Mouse (Mus musculus): Measurements from ENCODE around the gene Rasgrp3. TPM values are rescaled to one million over a fixed set of nuclear protein-coding genes. Genes with fewer than 3 reads are reported as not detected.

Gene Rasgrp3
- total and polyA plus RNA-seq, 2 experiments, result 1.5 to 7.9 TPM

GRCm38 (mm10) chr17:75539130-75539529 is 103.4 kb downstream of the Rasgrp3 start:
- Histone ChIP-seq H3K4me1 (ENCODE audit: control insufficient read depth, insufficient read depth, low read length) (peaks cover 6% of the 10 kb centered on the region), H3K27ac (replicated peaks; ENCODE audit: insufficient read depth, low read depth, low read length) (no peak overlapping the region), H3K36me3 (ENCODE audit: control insufficient read depth, insufficient read depth, low read length) (peaks cover 18% of the 10 kb centered on the region), H3K4me3 (ENCODE audit: insufficient read depth, low read depth, low read length) (no peak overlapping the region), H3K79me2 (ENCODE audit: control insufficient read depth, insufficient read depth, low read length) (no peaks in the 10 kb centered on the region), H3K27me3 (ENCODE audit: control insufficient read depth, insufficient read depth, low read length) (no peaks in the 10 kb centered on the region), H3K9ac (ENCODE audit: low read depth, low read length) (no peak overlapping the region)
- TF ChIP-seq CTCF (IDR thresholded peaks at IDR 0.05; ENCODE audit: low read depth, low read length) (no peak), POLR2A (IDR thresholded peaks at IDR 0.05; ENCODE audit: extremely low read depth, insufficient read depth, low read length) (no peak)
- peak; percentile 49 for DNase-seq (ENCODE audit: extremely low read depth, low read depth, low spot score)
- WGBS, result 26% methylated on average over 6 of the region's 6 CpGs

- Histone ChIP-seq H3K36me3 (ENCODE audit: control insufficient read depth, insufficient read depth, low read length) (peaks cover 18% of the 10 kb centered on the region), H3K4me3 (ENCODE audit: insufficient read depth, low read depth, low read length) (no peak overlapping the region), H3K4me1 (ENCODE audit: control insufficient read depth, insufficient read depth, low read length) (peaks cover 6% of the 10 kb centered on the region), H3K27me3 (ENCODE audit: control insufficient read depth, insufficient read depth, low read length) (no peaks in the 10 kb centered on the region), H3K79me2 (ENCODE audit: control insufficient read depth, insufficient read depth, low read length) (no peaks in the 10 kb centered on the region), H3K9ac (ENCODE audit: low read depth, low read length) (no peak overlapping the region), H3K27ac (replicated peaks; ENCODE audit: insufficient read depth, low read depth, low read length) (no peak overlapping the region)
- TF ChIP-seq CTCF (IDR thresholded peaks at IDR 0.05; ENCODE audit: low read depth, low read length), result no peak
- TF ChIP-seq POLR2A (IDR thresholded peaks at IDR 0.05; ENCODE audit: extremely low read depth, insufficient read depth, low read length), result no peak
- WGBS, result 29% methylated on average over 5 of the region's 5 CpGs
- DNase-seq (ENCODE audit: extremely low read depth, low read depth, low spot score), result peak; percentile 53
Measured at GRCm38 (mm10) chr17:75539841-75540240, 104.1 kb downstream of the Rasgrp3 start.

- TF ChIP-seq POLR2A (IDR thresholded peaks at IDR 0.05; ENCODE audit: extremely low read depth, insufficient read depth, low read length) (no peak), CTCF (IDR thresholded peaks at IDR 0.05; ENCODE audit: low read depth, low read length) (no peak)
- 83% methylated on average over 7 of the region's 7 CpGs for WGBS
- H3K36me3 ChIP-seq (ENCODE audit: control insufficient read depth, insufficient read depth, low read length), result peaks cover 20% of the 10 kb centered on the region; the same call in 1 of the 2 replicates
Measured at GRCm38 (mm10) chr17:75543434-75543833, 107.7 kb downstream of the Rasgrp3 start.

GRCm38 (mm10) chr17:75544262-75544661 is 108.6 kb downstream of the Rasgrp3 start:
- Histone ChIP-seq H3K79me2 (ENCODE audit: control insufficient read depth, insufficient read depth, low read length) (peaks cover 6% of the 10 kb centered on the region; the same call in 1 of the 2 replicates), H3K4me1 (ENCODE audit: control insufficient read depth, insufficient read depth, low read length) (peaks cover 3% of the 10 kb centered on the region), H3K36me3 (ENCODE audit: control insufficient read depth, insufficient read depth, low read length) (peaks cover 16% of the 10 kb centered on the region; the same call in 1 of the 2 replicates), H3K9ac (ENCODE audit: low read depth, low read length) (no peak overlapping the region), H3K4me3 (ENCODE audit: insufficient read depth, low read depth, low read length) (no peak overlapping the region), H3K27ac (replicated peaks; ENCODE audit: insufficient read depth, low read depth, low read length) (no peak overlapping the region), H3K27me3 (ENCODE audit: control insufficient read depth, insufficient read depth, low read length) (no peaks in the 10 kb centered on the region)
- WGBS, result 31% methylated on average over 7 of the region's 7 CpGs
- DNase-seq (ENCODE audit: extremely low read depth, low read depth, low spot score), result peak; percentile 31
- TF ChIP-seq CTCF (IDR thresholded peaks at IDR 0.05; ENCODE audit: low read depth, low read length) (no peak), POLR2A (IDR thresholded peaks at IDR 0.05; ENCODE audit: extremely low read depth, insufficient read depth, low read length) (no peak)

More at GRCm38 (mm10) chr17:75543434-75543833, 107.7 kb downstream of the Rasgrp3 start:
- peaks cover 6% of the 10 kb centered on the region for H3K4me1 ChIP-seq (ENCODE audit: control insufficient read depth, insufficient read depth, low read length)
- H3K4me3 ChIP-seq (ENCODE audit: insufficient read depth, low read depth, low read length), result no peak overlapping the region
- no peak overlapping the region for H3K9ac ChIP-seq (ENCODE audit: low read depth, low read length)
- H3K79me2 ChIP-seq (ENCODE audit: control insufficient read depth, insufficient read depth, low read length), result peaks cover 6% of the 10 kb centered on the region; the same call in 1 of the 2 replicates
- DNase-seq (ENCODE audit: extremely low read depth, low read depth, low spot score), result no peak
- no peaks in the 10 kb centered on the region for H3K27me3 ChIP-seq (ENCODE audit: control insufficient read depth, insufficient read depth, low read length)
- H3K27ac ChIP-seq (replicated peaks; ENCODE audit: insufficient read depth, low read depth, low read length), result no peak overlapping the region

- H3K36me3 ChIP-seq (ENCODE audit: control insufficient read depth, insufficient read depth, low read length), result peaks cover 9% of the 10 kb centered on the region; the same call in 1 of the 2 replicates
- peaks cover 20% of the 10 kb centered on the region; the same call in 1 of the 2 replicates for H3K79me2 ChIP-seq (ENCODE audit: control insufficient read depth, insufficient read depth, low read length)
- H3K4me1 ChIP-seq (ENCODE audit: control insufficient read depth, insufficient read depth, low read length), result peaks cover 3% of the 10 kb centered on the region
- peak overlapping the region; percentile 91 for H3K9ac ChIP-seq (ENCODE audit: low read depth, low read length)
- TF ChIP-seq POLR2A (IDR thresholded peaks at IDR 0.05; ENCODE audit: extremely low read depth, insufficient read depth, low read length) (no peak), CTCF (IDR thresholded peaks at IDR 0.05; ENCODE audit: low read depth, low read length) (no peak)
- H3K27ac ChIP-seq (replicated peaks; ENCODE audit: insufficient read depth, low read depth, low read length), result no peak overlapping the region
- H3K27me3 ChIP-seq (ENCODE audit: control insufficient read depth, insufficient read depth, low read length), result no peaks in the 10 kb centered on the region
- WGBS, result 38% methylated on average over 11 of the region's 11 CpGs
- DNase-seq (ENCODE audit: extremely low read depth, low read depth, low spot score), result no peak
- H3K4me3 ChIP-seq (ENCODE audit: insufficient read depth, low read depth, low read length), result peak overlapping the region; percentile 90
Measured at GRCm38 (mm10) chr17:75550771-75551413, 115.2 kb downstream of the Rasgrp3 start.

All from liver, adult 2 months (tissue).